Mouse (Mus musculus): ENCODE measurements around the gene Spata18. TPM values are rescaled to one million over a fixed set of nuclear protein-coding genes. Genes with fewer than 3 reads are reported as not detected.

Spata18 gene
- under 1 TPM; 0.25 to 0.28 TPM for total RNA-seq (2021)
- long read RNA-seq, experiment 1: 0 reads
- long read RNA-seq, experiment 2: 0 reads

- no peak for DNase-seq (ENCODE audit: low spot score in 2 of 2)
These were observed at the start of gene Spata18 for GRCm38 (mm10) chr5:73651061-73651854. Spata18 (plus strand) TSS chr5:73651379.

- no peak for DNase-seq (ENCODE audit: low spot score in 2 of 2)
These were observed 48.3 kb upstream of the Spata18 start for GRCm38 (mm10) chr5:73602865-73603264.

- no peak for DNase-seq (ENCODE audit: low spot score in 2 of 2)
These were observed 46.6 kb upstream of the Spata18 start for GRCm38 (mm10) chr5:73604542-73604941.

GRCm38 (mm10) chr5:73604964-73605363 lies 46.2 kb upstream of the Spata18 start:
- DNase-seq (ENCODE audit: low spot score in 2 of 2): no peak

- DNase-seq (ENCODE audit: low spot score in 2 of 2): no peak
These were observed 40.1 kb upstream of the Spata18 start for GRCm38 (mm10) chr5:73611071-73611470.

GRCm38 (mm10) chr5:73613296-73613695 lies 37.9 kb upstream of the Spata18 start:
- DNase-seq (ENCODE audit: low spot score in 2 of 2): no peak

GRCm38 (mm10) chr5:73615211-73615610 lies 36.0 kb upstream of the Spata18 start:
- DNase-seq (ENCODE audit: low spot score in 2 of 2): no peak

- DNase-seq (ENCODE audit: low spot score in 2 of 2): no peak
These were observed 32.2 kb upstream of the Spata18 start for GRCm38 (mm10) chr5:73618969-73619368.

GRCm38 (mm10) chr5:73625505-73625904 lies 25.7 kb upstream of the Spata18 start:
- no peak for DNase-seq (ENCODE audit: low spot score in 2 of 2)

- DNase-seq (ENCODE audit: low spot score in 2 of 2): no peak
These were observed 24.3 kb upstream of the Spata18 start for GRCm38 (mm10) chr5:73626842-73627241.

- no peak for DNase-seq (ENCODE audit: low spot score in 2 of 2)
These were observed 23.6 kb upstream of the Spata18 start for GRCm38 (mm10) chr5:73627559-73627958.

GRCm38 (mm10) chr5:73627991-73628390 lies 23.2 kb upstream of the Spata18 start:
- DNase-seq (ENCODE audit: low spot score in 2 of 2): no peak

- DNase-seq (ENCODE audit: low spot score in 2 of 2): no peak
These were observed 21.0 kb upstream of the Spata18 start for GRCm38 (mm10) chr5:73630141-73630540.

GRCm38 (mm10) chr5:73631001-73631558 lies 20.1 kb upstream of the Spata18 start:
- no peak for DNase-seq (ENCODE audit: low spot score in 2 of 2)

- no peak for DNase-seq (ENCODE audit: low spot score in 2 of 2)
These were observed 18.9 kb upstream of the Spata18 start, which contains the start of gene Lrrc66 for GRCm38 (mm10) chr5:73632291-73632690. Lrrc66 (minus strand) TSS chr5:73632526.

- peak; percentile 29 to 50 for DNase-seq (ENCODE audit: low spot score in 2 of 2)
These were observed 18.0 kb upstream of the Spata18 start for GRCm38 (mm10) chr5:73633141-73633540.

GRCm38 (mm10) chr5:73637337-73638107 lies 13.7 kb upstream of the Spata18 start:
- no peak for DNase-seq (ENCODE audit: low spot score in 2 of 2)

GRCm38 (mm10) chr5:73641058-73641457 lies 10.1 kb upstream of the Spata18 start:
- DNase-seq (ENCODE audit: low spot score in 2 of 2): no peak

GRCm38 (mm10) chr5:73642091-73642490 lies 9.1 kb upstream of the Spata18 start:
- DNase-seq (ENCODE audit: low spot score in 2 of 2): no peak

GRCm38 (mm10) chr5:73647261-73647900 lies 3.8 kb upstream of the Spata18 start, which contains the start of gene Sgcb:
Sgcb (minus strand) TSS chr5:73647790.
- DNase-seq (ENCODE audit: low spot score in 2 of 2): peak; percentile 67 to 77

GRCm38 (mm10) chr5:73650365-73650964 lies 714 bp upstream of the Spata18 start:
- DNase-seq (ENCODE audit: low spot score in 2 of 2): no peak

Measured in adrenal gland, postnatal 4 days (tissue).